Mouse (Mus musculus): ENCODE results near the gene Gpcpd1. TPM values are rescaled to one million over a fixed set of nuclear protein-coding genes. Genes with fewer than 3 reads are reported as not detected.
A peak's percentile ranks its signal among the peaks of the same experiment; 100 is the strongest.

The Gpcpd1 gene
- total and polyA plus RNA-seq, 2 experiments from 2014 or later: 55.7 to 84.0 TPM

DNA sequence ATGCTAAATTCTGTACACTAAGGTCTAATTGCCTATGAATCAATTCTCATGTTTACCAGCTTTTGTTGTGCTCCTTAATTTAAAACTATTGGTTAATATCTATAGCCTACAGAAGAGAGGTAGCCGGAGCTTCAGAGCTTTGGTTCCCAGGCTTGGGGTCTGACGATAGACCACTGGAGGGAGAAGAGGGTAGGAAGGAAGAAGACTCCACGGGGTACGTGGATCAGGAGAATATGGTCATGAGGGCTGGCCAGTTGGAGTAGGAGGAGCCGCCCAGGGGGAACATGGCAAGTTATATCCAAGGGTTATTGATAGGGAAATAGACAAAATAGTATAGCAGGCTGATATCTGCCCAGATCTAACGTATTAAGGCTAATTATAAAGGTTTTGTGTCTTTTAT lies 17.8 kb downstream of the Gpcpd1 start:
- Histone ChIP-seq H3K27me3 (ENCODE audit: insufficient read depth, low read length) (no peaks in the 10 kb centered on the region), H3K27ac (ENCODE audit: low read depth, low read length) (no peak overlapping the region), H3K9ac (replicated peaks; ENCODE audit: low read length, poor library complexity, severe bottlenecking) (no peak overlapping the region), H3K4me1 (ENCODE audit: insufficient read depth, low read length) (no peaks in the 10 kb centered on the region), H3K4me2 (ENCODE audit: low read depth, low read length, poor library complexity, severe bottlenecking) (no peak overlapping the region), H3K36me3 (ENCODE audit: insufficient read depth, low read length) (peaks cover 22% of the 10 kb centered on the region), H3K4me3 (ENCODE audit: low read depth, low read length) (no peak overlapping the region), H3K9me3 (ENCODE audit: low read length) (no peaks in the 10 kb centered on the region)
- DNase-seq (ENCODE audit: low spot score) (no peak), ATAC-seq (ENCODE audit: low FRiP score) (no peak)
- no peak for TF ChIP-seq CTCF (IDR thresholded peaks at IDR 0.05)
- WGBS: 90% methylated on average over 6 of the region's 6 CpGs

- Histone ChIP-seq H3K4me1 (ENCODE audit: insufficient read depth, low read length) (no peaks in the 10 kb centered on the region), H3K36me3 (ENCODE audit: insufficient read depth, low read length) (peaks cover 24% of the 10 kb centered on the region), H3K27ac (ENCODE audit: low read depth, low read length) (no peak overlapping the region), H3K4me3 (ENCODE audit: low read depth, low read length) (no peak overlapping the region), H3K9ac (replicated peaks; ENCODE audit: low read length, poor library complexity, severe bottlenecking) (no peak overlapping the region), H3K27me3 (ENCODE audit: insufficient read depth, low read length) (no peaks in the 10 kb centered on the region), H3K4me2 (ENCODE audit: low read depth, low read length, poor library complexity, severe bottlenecking) (no peak overlapping the region), H3K9me3 (ENCODE audit: low read length) (no peaks in the 10 kb centered on the region)
- DNase-seq (ENCODE audit: low spot score) (no peak), ATAC-seq (ENCODE audit: low FRiP score) (no peak)
- TF ChIP-seq CTCF (IDR thresholded peaks at IDR 0.05): no peak
- WGBS: 91% methylated on average over 2 of the region's 2 CpGs
These were observed 20.1 kb downstream of the Gpcpd1 start for GRCm38 (mm10) chr2:132567414-132567813.

- TF ChIP-seq CTCF (IDR thresholded peaks at IDR 0.05): no peak
- Histone ChIP-seq H3K4me2 (ENCODE audit: low read depth, low read length, poor library complexity, severe bottlenecking) (no peak overlapping the region), H3K4me1 (ENCODE audit: insufficient read depth, low read length) (no peaks in the 10 kb centered on the region), H3K36me3 (ENCODE audit: insufficient read depth, low read length) (peaks cover 20% of the 10 kb centered on the region; the same call in 1 of the 2 replicates), H3K9ac (replicated peaks; ENCODE audit: low read length, poor library complexity, severe bottlenecking) (no peak overlapping the region), H3K27me3 (ENCODE audit: insufficient read depth, low read length) (no peaks in the 10 kb centered on the region), H3K4me3 (ENCODE audit: low read depth, low read length) (no peak overlapping the region), H3K9me3 (ENCODE audit: low read length) (no peaks in the 10 kb centered on the region), H3K27ac (ENCODE audit: low read depth, low read length) (no peak overlapping the region)
- ATAC-seq (ENCODE audit: low FRiP score) (no peak), DNase-seq (ENCODE audit: low spot score) (no peak)
- WGBS: 98% methylated on average over 4 of the region's 4 CpGs
These were observed 25.7 kb downstream of the Gpcpd1 start for GRCm38 (mm10) chr2:132561860-132562259.

- TF ChIP-seq CTCF (IDR thresholded peaks at IDR 0.05): no peak
- ATAC-seq (ENCODE audit: low FRiP score): no peak
- 77% methylated on average over 1 of the region's 1 CpGs for WGBS
These were observed 59.7 kb downstream of the Gpcpd1 start for GRCm38 (mm10) chr2:132527864-132528263.

DNA sequence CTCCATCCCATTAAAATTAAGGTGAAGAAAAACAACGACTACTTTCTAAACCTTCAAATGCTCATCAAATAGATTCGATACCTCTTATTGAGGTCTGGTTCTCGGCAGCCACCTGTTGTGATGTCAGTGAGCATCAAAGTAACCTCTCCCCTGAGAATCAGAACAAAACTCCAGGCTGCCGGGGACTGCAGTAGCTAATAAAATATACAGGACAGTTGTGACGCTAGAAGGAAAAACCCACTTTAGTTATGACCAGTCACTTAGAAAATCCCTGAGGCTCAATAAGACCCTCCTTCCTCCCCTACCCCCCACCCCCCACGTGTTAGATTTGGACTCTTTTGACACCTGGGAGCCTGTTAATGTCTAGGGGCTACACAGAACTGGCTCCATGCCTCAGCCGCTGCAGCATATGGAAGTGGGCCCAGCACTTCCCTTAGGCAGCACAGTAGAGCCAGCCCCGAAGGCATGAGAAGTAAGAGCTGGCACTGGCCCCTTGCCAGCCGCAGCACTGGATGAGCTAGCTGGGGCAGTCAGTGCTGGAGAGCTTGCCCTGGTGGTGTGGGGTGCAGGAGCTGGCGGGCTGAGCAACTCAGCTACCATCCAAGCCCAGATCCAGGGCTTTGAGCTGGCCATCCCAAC lies 60.5 kb downstream of the Gpcpd1 start:
- no peak overlapping the region for H3K27ac ChIP-seq (ENCODE audit: low read depth, low read length)
- H3K9me3 ChIP-seq (ENCODE audit: low read length): no peaks in the 10 kb centered on the region
- WGBS: 59% methylated on average over 10 of the region's 10 CpGs
- H3K4me1 ChIP-seq (ENCODE audit: insufficient read depth, low read length): no peaks in the 10 kb centered on the region
- H3K4me3 ChIP-seq (ENCODE audit: low read depth, low read length): no peak overlapping the region
- H3K36me3 ChIP-seq (ENCODE audit: insufficient read depth, low read length): peaks cover 15% of the 10 kb centered on the region
- H3K27me3 ChIP-seq (ENCODE audit: insufficient read depth, low read length): no peaks in the 10 kb centered on the region
- no peak overlapping the region for H3K4me2 ChIP-seq (ENCODE audit: low read depth, low read length, poor library complexity, severe bottlenecking)
- no peak overlapping the region for H3K9ac ChIP-seq (replicated peaks; ENCODE audit: low read length, poor library complexity, severe bottlenecking)
- peak; percentile 49; the same call in 1 of the 2 replicates for ATAC-seq (ENCODE audit: low FRiP score)
- TF ChIP-seq CTCF (IDR thresholded peaks at IDR 0.05): no peak
- DNase-seq (ENCODE audit: low spot score): peak; percentile 77

More at GRCm38 (mm10) chr2:132527864-132528263, 59.7 kb downstream of the Gpcpd1 start:
- H3K27me3 ChIP-seq (ENCODE audit: insufficient read depth, low read length): no peaks in the 10 kb centered on the region
- H3K9ac ChIP-seq (replicated peaks; ENCODE audit: low read length, poor library complexity, severe bottlenecking): no peak overlapping the region
- no peak for DNase-seq (ENCODE audit: low spot score)
- H3K27ac ChIP-seq (ENCODE audit: low read depth, low read length): no peak overlapping the region
- H3K36me3 ChIP-seq (ENCODE audit: insufficient read depth, low read length): peaks cover 17% of the 10 kb centered on the region
- no peak overlapping the region for H3K4me3 ChIP-seq (ENCODE audit: low read depth, low read length)
- no peak overlapping the region for H3K4me2 ChIP-seq (ENCODE audit: low read depth, low read length, poor library complexity, severe bottlenecking)
- H3K4me1 ChIP-seq (ENCODE audit: insufficient read depth, low read length): no peaks in the 10 kb centered on the region
- H3K9me3 ChIP-seq (ENCODE audit: low read length): no peaks in the 10 kb centered on the region

DNA sequence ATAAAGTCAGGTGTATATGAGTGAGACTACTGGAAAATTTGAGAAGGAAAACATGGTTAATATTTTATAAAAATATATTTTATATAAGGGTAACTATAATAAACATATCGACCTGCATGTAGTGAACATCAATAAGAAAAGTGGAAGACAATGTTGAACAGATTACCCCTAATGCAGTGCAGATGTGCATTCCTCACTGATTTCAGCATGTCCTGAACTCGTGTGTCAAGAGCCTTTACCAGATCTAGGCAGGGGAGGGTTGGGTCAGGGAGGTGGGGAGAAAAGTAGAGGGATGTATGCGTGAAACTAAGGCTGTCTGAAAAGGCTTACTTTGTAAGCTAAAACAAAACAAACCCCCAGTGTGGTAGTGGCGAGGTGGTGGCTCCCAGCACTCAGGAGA lies 61.4 kb downstream of the Gpcpd1 start:
- ATAC-seq (ENCODE audit: low FRiP score): no peak
- no peaks in the 10 kb centered on the region for H3K27me3 ChIP-seq (ENCODE audit: insufficient read depth, low read length)
- H3K4me3 ChIP-seq (ENCODE audit: low read depth, low read length): no peak overlapping the region
- H3K36me3 ChIP-seq (ENCODE audit: insufficient read depth, low read length): peaks cover 8% of the 10 kb centered on the region
- H3K4me2 ChIP-seq (ENCODE audit: low read depth, low read length, poor library complexity, severe bottlenecking): no peak overlapping the region
- WGBS: 64% methylated on average over 4 of the region's 4 CpGs
- no peak for DNase-seq (ENCODE audit: low spot score)
- H3K9me3 ChIP-seq (ENCODE audit: low read length): no peaks in the 10 kb centered on the region
- H3K9ac ChIP-seq (replicated peaks; ENCODE audit: low read length, poor library complexity, severe bottlenecking): no peak overlapping the region
- H3K27ac ChIP-seq (ENCODE audit: low read depth, low read length): no peak overlapping the region
- no peaks in the 10 kb centered on the region for H3K4me1 ChIP-seq (ENCODE audit: insufficient read depth, low read length)
- TF ChIP-seq CTCF (IDR thresholded peaks at IDR 0.05): no peak

All from midbrain, postnatal 0 days (tissue).